Mouse (Mus musculus): ENCODE results near the gene Il10rb. TPM values are rescaled to one million over a fixed set of nuclear protein-coding genes. Genes with fewer than 3 reads are reported as not detected.

Gene Il10rb
- 96.0 TPM for polyA plus RNA-seq (2014; fragmentation: Illumina TruSeq; extraction: RNeasy Lipid Tissue Mini Kit (QIAGEN cat#74804); ENCODE audit: low read depth, low replicate concordance)

GRCm38 (mm10) chr16:91405640-91406584, at the start of gene Il10rb:
Gene Il10rb (plus strand): TSS chr16:91406164.

GRCm38 (mm10) chr16:91372577-91373472, 33.1 kb upstream of the Il10rb start, which contains the start of gene Ifnar2:
Gene Ifnar2 (plus strand): TSS chr16:91372783.

GRCm38 (mm10) chr16:91391421-91391820, 14.5 kb upstream of the Il10rb start, which contains the start of gene Gm21970:
Gene Gm21970 (plus strand): TSS chr16:91391721.

Other genes with a start within 250 kb of the Il10rb start
- gene Olig2, start 180.7 kb upstream of the Il10rb start, polyA plus RNA-seq (2014; fragmentation: Illumina TruSeq; extraction: RNeasy Lipid Tissue Mini Kit (QIAGEN cat#74804); ENCODE audit: low read depth, low replicate concordance), result not detected
- gene Olig1, start 136.4 kb upstream of the Il10rb start, polyA plus RNA-seq (2014; fragmentation: Illumina TruSeq; extraction: RNeasy Lipid Tissue Mini Kit (QIAGEN cat#74804); ENCODE audit: low read depth, low replicate concordance), result not detected
- 31.4 TPM for gene Ifnar2, start 33.4 kb upstream of the Il10rb start, polyA plus RNA-seq (2014; fragmentation: Illumina TruSeq; extraction: RNeasy Lipid Tissue Mini Kit (QIAGEN cat#74804); ENCODE audit: low read depth, low replicate concordance)
- not detected for gene Gm21970, start 14.4 kb upstream of the Il10rb start, polyA plus RNA-seq (2014; fragmentation: Illumina TruSeq; extraction: RNeasy Lipid Tissue Mini Kit (QIAGEN cat#74804); ENCODE audit: low read depth, low replicate concordance)
- 76.5 TPM for gene Ifnar1, start 79.1 kb downstream of the Il10rb start, polyA plus RNA-seq (2014; fragmentation: Illumina TruSeq; extraction: RNeasy Lipid Tissue Mini Kit (QIAGEN cat#74804); ENCODE audit: low read depth, low replicate concordance)
- 71.5 TPM for gene Ifngr2, start 140.9 kb downstream of the Il10rb start, polyA plus RNA-seq (2014; fragmentation: Illumina TruSeq; extraction: RNeasy Lipid Tissue Mini Kit (QIAGEN cat#74804); ENCODE audit: low read depth, low replicate concordance)
- gene Tmem50b, start 191.6 kb downstream of the Il10rb start, polyA plus RNA-seq (2014; fragmentation: Illumina TruSeq; extraction: RNeasy Lipid Tissue Mini Kit (QIAGEN cat#74804); ENCODE audit: low read depth, low replicate concordance), result 91.2 TPM
- gene Dnajc28, start 212.9 kb downstream of the Il10rb start, polyA plus RNA-seq (2014; fragmentation: Illumina TruSeq; extraction: RNeasy Lipid Tissue Mini Kit (QIAGEN cat#74804); ENCODE audit: low read depth, low replicate concordance), result 12.6 TPM
- 10.5 TPM for gene Gart, start 240.8 kb downstream of the Il10rb start, polyA plus RNA-seq (2014; fragmentation: Illumina TruSeq; extraction: RNeasy Lipid Tissue Mini Kit (QIAGEN cat#74804); ENCODE audit: low read depth, low replicate concordance)
- gene Son, start 241.3 kb downstream of the Il10rb start, polyA plus RNA-seq (2014; fragmentation: Illumina TruSeq; extraction: RNeasy Lipid Tissue Mini Kit (QIAGEN cat#74804); ENCODE audit: low read depth, low replicate concordance), result 779 TPM

Data from sigmoid colon, adult 10 weeks (tissue).